Mouse (Mus musculus) inflammation-experienced regulatory T-cells (primary cell): ENCODE results near the gene Nlrp4e. TPM values are rescaled to one million over a fixed set of nuclear protein-coding genes. Genes with fewer than 3 reads are reported as not detected.

Experiments
- polyA plus RNA-seq, 2 experiments: library from polyadenylated mRNA; unstranded; fragments of 100-300 nt; shearing (Covaris generic); gene quantifications; one replicate each; pipeline ENCODE4 v1.2.1; 2017

Nlrp4e gene
- under 1 TPM; 0.19 to 0.93 TPM for polyA plus RNA-seq

GRCm38 (mm10) chr7:23300892-23301291 is at the start of gene Nlrp4e:
TSS of gene Nlrp4e (plus strand) at chr7:23301192.

GRCm38 (mm10) chr7:23251582-23251981 is 49.4 kb upstream of the Nlrp4e start, which contains the start of gene Vmn1r166:
TSS of gene Vmn1r166 (minus strand) at chr7:23251682.

GRCm38 (mm10) chr7:23278800-23279199 is 22.2 kb upstream of the Nlrp4e start, which contains the start of gene Gm6902:
TSS of gene Gm6902 (minus strand) at chr7:23278900.

GRCm38 (mm10) chr7:23385589-23385988 is 84.6 kb downstream of the Nlrp4e start, which contains the start of gene Nlrp5:
TSS of gene Nlrp5 (plus strand) at chr7:23385889.

Other genes with a start within 250 kb of the Nlrp4e start
- 1 to 10 TPM in 1 of 2 experiments, not detected in 1; 1.7 TPM for gene Vmn1r163, start 245.7 kb upstream of the Nlrp4e start, polyA plus RNA-seq
- not detected for gene Gm8720, start 233.7 kb upstream of the Nlrp4e start, polyA plus RNA-seq
- gene Gm10662, start 156.7 kb upstream of the Nlrp4e start, polyA plus RNA-seq: 1 to 10 TPM in 1 of 2 experiments, under 1 TPM in 1; 0.11 to 1.3 TPM
- under 1 TPM in 1 of 2 experiments, not detected in 1; 0.32 TPM for gene Vmn1r165, start 83.9 kb upstream of the Nlrp4e start, polyA plus RNA-seq
- gene Vmn1r166, start 49.5 kb upstream of the Nlrp4e start, polyA plus RNA-seq: under 1 TPM in 1 of 2 experiments, not detected in 1; 0.34 TPM
- gene Gm6902, start 22.3 kb upstream of the Nlrp4e start, polyA plus RNA-seq: not detected
- under 1 TPM; 0.05 to 0.61 TPM for gene Nlrp5, start 84.7 kb downstream of the Nlrp4e start, polyA plus RNA-seq
- gene Vmn1r167, start 206.0 kb downstream of the Nlrp4e start, polyA plus RNA-seq: not detected
- gene Vmn1r168, start 238.5 kb downstream of the Nlrp4e start, polyA plus RNA-seq: not detected